Mouse (Mus musculus) liver, embryonic 13.5 days (tissue): Measurements from ENCODE around the gene Serpinb3d. TPM values are rescaled to one million over a fixed set of nuclear protein-coding genes. Genes with fewer than 3 reads are reported as not detected.
"Not testable (repeated sequence)": the region's sequence is repeated elsewhere in the genome, so short reads cannot be mapped to it uniquely, and the experiment has no call there.

ENCODE experiments used
- ATAC-seq: fragments of 200-750 bp; cut with Nextera tagmentation; 2 replicates; pipeline ENCODE4 v1.8.0; 2017; ENCODE audit warnings: low read depth, mild to moderate bottlenecking, moderate number of reproducible peaks, moderate library complexity
- DNase-seq: peaks from one replicate; pipeline ENCODE4 v3.0.0; 2022
- H3K27ac ChIP-seq: fragments of 300-500 bp; sonication (generic); 2 replicates; pipeline ENCODE4 v1.5.1; 2015; ENCODE audit warnings: moderate library complexity, mild to moderate bottlenecking, inconsistent platforms
- H3K27me3 ChIP-seq: fragments of 300-500 bp; sonication (generic); 2 replicates; pipeline ENCODE4 v1.6.1; 2015; ENCODE audit warnings: mild to moderate bottlenecking, inconsistent platforms
- H3K36me3 ChIP-seq: fragments of 300-500 bp; sonication (generic); 2 replicates; pipeline ENCODE4 v1.6.1; 2015; ENCODE audit warnings: mild to moderate bottlenecking, inconsistent platforms
- H3K4me1 ChIP-seq: fragments of 300-500 bp; sonication (generic); replicated peaks from 2 replicates; pipeline ENCODE4 v1.6.1; 2015; ENCODE audit warnings: inconsistent platforms
- H3K4me2 ChIP-seq: fragments of 300-500 bp; sonication (generic); 2 replicates; pipeline ENCODE4 v1.6.1; 2015; ENCODE audit warnings: inconsistent platforms, mild to moderate bottlenecking, moderate library complexity
- H3K4me3 ChIP-seq: fragments of 300-500 bp; sonication (generic); replicated peaks from 2 replicates; pipeline ENCODE4 v1.5.1; 2015; ENCODE audit warnings: mild to moderate bottlenecking, inconsistent platforms
- H3K9ac ChIP-seq: fragments of 300-500 bp; sonication (generic); 2 replicates; pipeline ENCODE4 v1.6.1; 2015; ENCODE audit warnings: mild to moderate bottlenecking, inconsistent platforms
- H3K9me3 ChIP-seq: fragments of 300-500 bp; sonication (generic); replicated peaks from 2 replicates; pipeline ENCODE4 v1.6.1; 2016; ENCODE audit warnings: inconsistent platforms
- WGBS: fragments of 180-500 bp; shearing (Covaris S2); methylation state at CpG from one replicate; pipeline ENCODE4 v1.1.7; 2015; ENCODE audit not compliant: insufficient replicate concordance; 5-methylcytosine and 5-hydroxymethylcytosine counted together
- polyA plus RNA-seq: library from polyadenylated mRNA; unstranded; fragments of >200 nt; fragmentation: Nextera tagmentation; extraction: Ambion mirVana; gene quantifications from 2 replicates; pipeline ENCODE4 v1.2.1, GENCODE M21; 2015

Gene Serpinb3d
- polyA plus RNA-seq = not detected in 2 replicates

- no peak for ATAC-seq
- H3K4me3 ChIP-seq = no peak within 1 kb of the TSS
- no peak within 1 kb of the TSS for H3K4me2 ChIP-seq
- no peaks in the 10 kb centered on the region for H3K27me3 ChIP-seq
- no peaks in the 10 kb centered on the region for H3K36me3 ChIP-seq
- H3K27ac ChIP-seq = no peak within 1 kb of the TSS
- H3K9ac ChIP-seq = no peak within 1 kb of the TSS
- H3K9me3 ChIP-seq = no peaks in the 10 kb centered on the region
- no peaks in the 10 kb centered on the region for H3K4me1 ChIP-seq
- DNase-seq = no peak
These were observed at the start of gene Serpinb3d for GRCm38 (mm10) chr1:107083406-107083805. Gene Serpinb3d, minus strand, starts transcription at chr1:107083506.

GRCm38 (mm10) chr1:107127453-107127852, 44.1 kb upstream of the Serpinb3d start:
- H3K27ac ChIP-seq, H3K4me3 ChIP-seq, ATAC-seq, H3K9me3 ChIP-seq, H3K9ac ChIP-seq, H3K36me3 ChIP-seq, H3K27me3 ChIP-seq, H3K4me1 ChIP-seq, H3K4me2 ChIP-seq, DNase-seq: not testable (repeated sequence)

- DNase-seq = no peak
These were observed 15.1 kb upstream of the Serpinb3d start for GRCm38 (mm10) chr1:107098417-107098816.

GRCm38 (mm10) chr1:107052203-107052602, 31.1 kb downstream of the Serpinb3d start, which contains the start of gene Serpinb3a:
Gene Serpinb3a, minus strand, starts transcription at chr1:107052303.
- no peaks in the 10 kb centered on the region for H3K36me3 ChIP-seq
- H3K27me3 ChIP-seq = no peaks in the 10 kb centered on the region
- no peak within 1 kb of the TSS for H3K27ac ChIP-seq
- no peak within 1 kb of the TSS for H3K4me2 ChIP-seq
- H3K4me1 ChIP-seq = no peaks in the 10 kb centered on the region
- no peak within 1 kb of the TSS for H3K4me3 ChIP-seq
- no peak within 1 kb of the TSS for H3K9ac ChIP-seq
- WGBS = 61% methylated on average over 1 of the region's 1 CpGs
- DNase-seq = no peak
- H3K9me3 ChIP-seq = no peaks in the 10 kb centered on the region
- ATAC-seq = no peak

More at GRCm38 (mm10) chr1:107098417-107098816, 15.1 kb upstream of the Serpinb3d start:
- no peaks in the 10 kb centered on the region for H3K4me1 ChIP-seq
- no peak for ATAC-seq
- H3K9me3 ChIP-seq = no peaks in the 10 kb centered on the region
- H3K9ac ChIP-seq = no peak overlapping the region
- 67% methylated on average over 2 of the region's 2 CpGs for WGBS
- H3K4me3 ChIP-seq = no peak overlapping the region
- no peak overlapping the region for H3K4me2 ChIP-seq
- no peak overlapping the region for H3K27ac ChIP-seq
- no peaks in the 10 kb centered on the region for H3K36me3 ChIP-seq
- no peaks in the 10 kb centered on the region for H3K27me3 ChIP-seq

- not testable (repeated sequence) for ATAC-seq, H3K27ac ChIP-seq, H3K4me3 ChIP-seq, H3K4me2 ChIP-seq, H3K36me3 ChIP-seq, H3K27me3 ChIP-seq, H3K4me1 ChIP-seq, DNase-seq, H3K9me3 ChIP-seq, H3K9ac ChIP-seq
- WGBS = 67% methylated on average over 3 of the region's 3 CpGs
These were observed 49.1 kb downstream of the Serpinb3d start for GRCm38 (mm10) chr1:107034236-107034635.

Other genes starting within 250 kb of the Serpinb3d start
- gene Serpinb5, start 222.3 kb downstream of the Serpinb3d start, polyA plus RNA-seq = 0.15 TPM in 1 of 2 replicates, not detected in the other
- gene Serpinb12, start 149.1 kb downstream of the Serpinb3d start, polyA plus RNA-seq = not detected in 2 replicates
- gene Serpinb13, start 102.5 kb downstream of the Serpinb3d start, polyA plus RNA-seq = not detected in 2 replicates
- not detected in 2 replicates for gene Serpinb3a, start 31.2 kb downstream of the Serpinb3d start, polyA plus RNA-seq
- gene Serpinb3b, start 194.9 kb upstream of the Serpinb3d start, polyA plus RNA-seq = not detected in 2 replicates
- gene Serpinb3c, start 194.9 kb upstream of the Serpinb3d start, polyA plus RNA-seq = not detected in 2 replicates